Mouse (Mus musculus) liver, postnatal 0 days (tissue): ENCODE data around the gene Isca2.

ENCODE experiments used
- CTCF ChIP-seq: sonication (generic); IDR thresholded peaks from 2 replicates; pipeline ENCODE4 v1.5.1; 2016; ENCODE audit warnings: antibody characterized with exemption, low read depth
- EP300 ChIP-seq: IDR thresholded peaks from 2 replicates; pipeline ENCODE4 v1.6.1; 2016; ENCODE audit warnings: antibody characterized with exemption, low read depth, mild to moderate bottlenecking

GRCm38 (mm10) chr12:84771981-84772520, 1.0 kb upstream of the Isca2 start:
- no peak for TF ChIP-seq CTCF
- no peak for TF ChIP-seq EP300
